Mouse (Mus musculus) yolk sac, embryonic 10.5 days (tissue): ENCODE measurements around the gene Rint1.

ENCODE experiments used
- DNase-seq: peaks from one replicate; pipeline ENCODE4 v3.0.0-alpha.2; 2017; ENCODE audit warnings: low spot score

Rint1 gene

DNA sequence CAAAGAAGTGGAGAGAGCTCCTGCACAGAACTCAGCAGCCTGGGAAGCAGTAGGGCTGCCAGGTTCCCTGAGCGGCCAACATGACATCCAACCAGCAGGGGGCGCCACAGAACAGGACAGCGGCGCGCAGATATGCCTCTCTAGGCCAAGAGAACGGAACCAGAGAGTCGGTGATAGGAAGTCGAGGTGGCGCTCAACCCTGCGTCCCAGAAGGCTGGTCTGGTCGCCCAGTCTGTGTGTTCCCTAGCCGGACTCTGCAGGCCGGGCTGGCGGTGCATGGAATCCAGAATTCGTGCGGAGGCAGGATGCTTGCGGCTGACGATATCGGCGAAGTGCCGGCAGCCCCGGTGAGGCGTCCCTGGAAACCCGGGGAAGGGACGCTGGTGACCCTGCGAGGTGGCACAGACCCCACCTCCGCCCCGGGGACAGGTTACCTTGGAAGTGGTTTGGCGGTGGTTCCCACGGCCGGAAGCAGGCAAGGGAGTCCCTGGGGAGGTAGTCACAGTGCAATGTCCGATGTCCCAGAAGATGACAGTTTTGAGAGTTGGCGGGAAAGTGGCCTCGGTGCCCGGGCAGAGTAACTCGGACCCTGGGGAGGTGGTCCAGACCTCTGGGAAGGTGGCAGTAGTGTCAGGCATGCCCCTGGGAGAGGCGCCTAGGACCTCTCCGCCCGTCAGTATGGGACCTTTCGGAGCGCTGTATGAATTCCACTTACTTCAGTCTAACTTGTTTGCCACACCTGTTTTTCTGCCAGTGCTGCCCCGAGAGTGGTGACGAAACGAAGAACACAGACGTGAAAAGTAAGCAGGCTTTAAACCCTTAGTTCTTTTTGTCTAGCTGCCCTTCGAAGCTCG lies at the start of gene Rint1:
TSS of gene Rint1 (plus strand) at position 176 of the 854 bp plus-strand sequence.
- DNase-seq = peak; percentile 91

DNA sequence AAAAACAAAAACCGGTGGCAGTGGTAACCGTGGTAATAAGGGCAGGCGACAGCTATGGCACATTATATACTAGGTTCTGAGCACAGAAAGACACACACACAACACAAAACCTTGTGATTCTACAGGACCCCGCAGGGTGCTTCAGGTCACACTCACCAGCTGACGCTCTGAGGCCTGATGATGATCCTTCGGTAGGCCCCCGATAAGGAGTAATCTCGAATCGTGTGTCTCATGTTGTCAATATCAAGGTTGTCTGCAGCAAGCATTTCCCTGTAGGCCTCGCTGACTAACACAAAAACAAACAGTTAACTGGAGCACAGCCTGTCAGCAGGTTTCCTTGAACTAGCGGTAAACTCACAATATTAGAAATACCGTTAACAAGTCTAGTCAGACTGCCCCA lies 44.2 kb upstream of the Rint1 start:
- no peak for DNase-seq

DNA sequence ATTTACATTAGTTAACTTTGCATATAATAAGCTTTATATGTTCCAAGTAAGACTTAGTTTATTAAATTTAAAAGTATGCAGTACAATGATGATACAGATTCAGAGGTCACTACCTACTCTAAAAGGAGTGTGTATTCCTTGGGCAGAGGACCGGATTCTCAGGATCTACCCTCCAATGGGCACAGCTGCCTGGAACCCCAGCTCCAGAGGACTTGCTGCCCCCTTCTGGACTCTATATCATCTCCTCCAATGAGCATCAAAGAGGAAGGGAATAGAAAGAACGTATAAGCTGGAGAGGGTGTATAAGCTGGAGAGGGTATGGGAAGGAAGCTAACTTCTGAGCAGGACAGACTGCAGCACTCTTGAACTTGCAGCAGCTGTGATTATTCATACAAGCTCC lies 37.6 kb upstream of the Rint1 start:
- no peak for DNase-seq

DNA sequence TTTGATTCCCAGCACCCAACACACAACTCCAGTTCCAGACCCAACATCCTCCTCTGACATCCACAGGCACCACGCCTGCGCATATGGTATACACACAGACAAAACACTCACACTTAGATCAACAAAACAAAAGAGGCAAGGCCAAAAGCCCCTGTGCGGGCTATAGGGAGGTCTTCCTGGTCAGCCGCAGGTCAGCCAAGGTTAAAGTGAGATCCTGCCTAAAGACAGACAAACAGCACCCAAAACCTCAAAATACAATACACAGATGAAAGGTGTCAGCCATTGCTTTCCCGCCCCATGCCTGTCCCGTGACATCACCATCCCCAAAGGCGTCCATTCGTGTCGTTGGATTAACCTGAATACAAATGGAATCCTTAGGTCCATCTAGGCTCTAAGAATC lies 31.9 kb upstream of the Rint1 start:
- DNase-seq = no peak

DNA sequence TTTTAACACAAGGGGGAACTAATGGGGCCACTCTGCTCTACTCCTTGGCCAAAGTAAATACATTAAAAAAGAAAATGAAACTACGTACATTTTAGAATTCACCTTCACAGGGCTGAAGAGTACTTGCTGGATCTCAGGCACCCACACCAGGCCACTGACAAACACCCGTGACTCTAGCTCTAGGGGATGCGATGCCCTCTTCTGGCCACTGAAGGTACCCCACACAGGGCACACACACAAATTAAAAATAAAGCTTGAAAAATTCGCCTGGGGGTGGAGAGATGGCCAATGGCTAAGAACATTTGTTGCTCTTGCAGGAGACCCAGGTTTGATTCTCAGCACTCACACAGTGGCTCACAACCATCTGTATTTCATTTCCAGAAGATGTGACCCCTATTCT lies 31.1 kb upstream of the Rint1 start:
- DNase-seq = no peak

DNA sequence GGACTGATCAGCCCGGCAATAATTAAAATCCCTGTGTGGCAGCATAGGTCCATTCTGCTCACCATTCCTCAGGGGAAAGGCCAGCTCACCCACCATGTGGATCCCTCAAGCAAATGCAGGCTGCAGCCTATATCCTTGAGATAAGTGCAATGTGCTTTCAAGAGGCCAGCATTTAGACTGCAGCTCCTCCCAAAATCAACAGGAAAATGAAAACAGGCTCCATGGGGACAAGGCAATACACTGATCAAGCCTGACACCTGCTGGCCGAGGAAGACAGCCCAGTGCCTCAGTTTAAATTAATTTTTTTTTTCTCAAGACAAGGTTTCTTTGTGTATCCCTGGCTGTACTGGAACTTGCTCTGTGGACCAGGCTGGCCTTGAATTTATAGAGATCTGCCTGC lies 28.9 kb upstream of the Rint1 start:
- DNase-seq = no peak

DNA sequence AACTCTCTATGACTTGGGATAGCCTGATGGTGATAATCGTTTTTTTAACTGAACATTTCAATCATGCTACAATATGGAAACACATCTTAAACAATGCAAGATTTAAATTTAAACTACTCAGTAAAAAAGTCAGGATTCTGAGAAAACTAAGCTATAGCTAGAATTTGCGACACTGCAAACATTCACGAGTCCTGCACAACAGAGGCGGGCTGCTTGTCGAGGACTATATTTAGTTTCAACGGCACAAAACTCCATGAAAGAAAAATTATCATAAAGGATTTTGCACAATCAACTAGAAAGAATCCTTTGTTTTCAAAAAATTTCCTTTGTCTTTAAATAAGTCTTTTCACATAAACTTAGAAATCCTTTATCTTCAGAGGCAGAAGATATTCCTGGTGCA lies 25.0 kb upstream of the Rint1 start:
- no peak for DNase-seq

DNA sequence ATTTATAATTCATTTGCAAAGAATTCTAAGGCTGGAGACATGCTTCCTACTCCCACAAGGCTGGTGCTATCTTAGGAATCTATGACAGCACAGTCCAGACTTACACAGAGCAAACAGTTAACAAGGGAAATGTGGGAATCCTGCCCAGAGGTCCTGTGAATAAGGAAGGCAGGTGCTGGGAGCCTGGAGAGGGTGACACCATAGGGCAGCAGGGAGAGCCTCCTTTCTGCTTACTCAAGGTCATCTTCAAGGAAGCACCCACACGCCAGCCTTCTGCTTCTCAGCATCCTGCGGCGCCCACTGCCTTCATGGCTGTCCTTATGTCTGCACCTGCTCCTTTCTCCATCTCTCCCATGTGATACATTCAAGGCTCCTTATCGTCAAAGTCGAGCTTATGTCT lies 23.0 kb upstream of the Rint1 start:
- no peak for DNase-seq

DNA sequence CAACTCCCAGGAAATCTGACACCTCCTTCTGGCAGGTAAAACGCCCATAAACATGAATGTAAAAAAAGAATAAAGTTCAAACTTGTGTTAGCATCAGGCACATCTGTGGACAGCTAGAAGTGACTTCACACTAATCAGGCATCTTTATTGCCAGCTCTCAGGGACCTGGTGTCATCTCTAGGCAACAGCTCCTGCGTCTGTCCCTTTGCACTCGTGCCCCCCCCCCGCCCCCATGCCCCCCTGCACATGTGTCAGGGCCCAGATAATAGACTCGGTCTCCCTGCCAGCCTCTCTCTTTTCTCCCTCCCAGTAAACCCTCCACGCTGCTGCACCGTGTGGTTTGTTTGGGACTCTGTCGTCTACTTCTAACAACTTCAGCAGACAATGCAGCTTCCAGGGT lies 16.4 kb upstream of the Rint1 start:
- DNase-seq = no peak

DNA sequence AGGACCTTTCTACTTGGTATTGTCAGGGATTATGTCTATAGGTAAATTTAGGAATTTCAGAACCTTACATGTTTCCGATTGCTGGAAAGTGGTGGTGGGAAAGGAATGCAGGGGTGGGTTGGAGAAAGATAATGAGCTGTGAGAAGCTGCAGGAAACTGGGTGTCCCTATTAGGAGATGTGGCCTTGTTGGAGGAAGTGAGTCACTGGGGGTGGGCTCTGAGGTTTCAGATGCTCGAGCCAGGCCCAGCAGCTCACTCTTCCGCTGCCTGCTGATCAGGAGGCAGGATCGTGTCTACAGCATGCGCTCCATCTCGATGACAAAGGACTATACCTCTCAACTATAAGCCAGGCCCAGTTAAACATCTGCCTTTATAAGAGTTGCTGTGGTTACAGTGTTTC lies 13.3 kb upstream of the Rint1 start:
- no peak for DNase-seq

DNA sequence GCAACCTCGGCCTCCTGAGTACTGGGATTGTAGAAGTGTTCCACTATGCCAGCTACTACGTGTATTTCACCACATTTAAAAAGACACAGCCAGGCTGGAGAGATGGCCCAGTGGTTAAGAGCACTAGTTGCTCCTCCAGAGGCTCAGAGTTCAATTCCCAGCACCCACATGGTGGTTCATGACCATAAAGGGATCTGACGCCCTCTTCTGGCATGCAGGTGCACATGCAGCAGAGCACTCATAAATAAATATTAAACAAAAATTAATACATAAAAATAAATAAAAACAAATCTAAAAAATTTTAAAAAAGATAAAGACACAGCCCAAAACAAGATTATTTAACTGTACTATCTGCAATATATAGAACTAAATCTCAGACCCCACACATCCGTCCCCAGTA lies 7.0 kb upstream of the Rint1 start:
- no peak for DNase-seq

DNA sequence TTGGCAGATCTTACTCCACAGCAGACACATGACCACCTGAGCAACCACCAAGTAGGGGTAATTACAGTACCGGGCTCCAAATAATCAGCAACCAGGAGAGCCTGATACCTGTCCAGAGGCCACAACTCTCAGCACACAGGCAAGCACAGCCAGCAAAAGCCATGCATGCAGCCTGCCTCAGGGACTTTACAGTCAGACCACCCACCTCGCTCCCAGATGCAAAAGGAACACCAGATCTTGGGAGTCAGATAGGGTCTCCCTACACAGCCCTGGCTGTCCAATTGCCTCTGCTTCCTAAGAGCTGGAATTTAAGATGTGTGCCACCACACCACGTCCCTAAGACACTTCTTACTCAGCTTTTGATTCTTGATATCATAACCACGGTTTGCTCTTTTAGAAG lies 6.3 kb upstream of the Rint1 start:
- no peak for DNase-seq

DNA sequence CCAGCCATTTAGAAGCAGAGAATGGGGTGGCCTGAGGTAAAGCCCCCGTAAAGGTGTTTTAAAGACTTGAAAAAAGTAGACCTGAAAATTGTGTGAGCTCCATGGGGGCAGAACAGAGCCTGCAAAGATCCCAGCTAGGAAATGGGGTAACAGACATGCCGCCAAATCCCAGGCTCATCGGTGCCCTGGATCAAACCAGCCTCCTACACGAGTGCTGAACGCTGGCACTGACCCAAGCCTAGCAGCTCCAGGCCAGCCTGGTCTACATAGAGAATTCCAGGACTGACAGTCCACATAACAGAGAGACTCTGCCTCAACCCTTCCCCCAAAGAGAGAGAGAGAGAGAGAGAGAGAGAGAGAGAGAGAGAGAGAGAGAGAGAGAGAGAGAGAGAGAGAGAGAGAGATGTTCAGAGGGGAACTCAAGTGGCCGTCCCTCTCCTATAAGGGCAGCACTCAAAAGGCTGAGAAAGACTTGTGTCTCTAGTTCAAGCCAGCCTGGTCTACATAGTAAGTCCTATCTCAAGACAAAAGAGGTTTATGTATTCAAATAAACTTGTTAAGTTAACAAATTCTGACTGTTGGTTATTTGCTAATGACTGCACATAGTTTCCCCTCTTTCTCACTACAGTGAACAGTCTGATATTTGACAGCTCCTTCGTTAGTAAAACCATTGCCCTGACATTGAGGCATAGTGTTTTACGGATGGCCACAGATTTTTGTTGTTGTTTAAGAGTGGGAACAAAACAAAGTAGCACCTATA lies 5.3 kb upstream of the Rint1 start:
- no peak for DNase-seq

DNA sequence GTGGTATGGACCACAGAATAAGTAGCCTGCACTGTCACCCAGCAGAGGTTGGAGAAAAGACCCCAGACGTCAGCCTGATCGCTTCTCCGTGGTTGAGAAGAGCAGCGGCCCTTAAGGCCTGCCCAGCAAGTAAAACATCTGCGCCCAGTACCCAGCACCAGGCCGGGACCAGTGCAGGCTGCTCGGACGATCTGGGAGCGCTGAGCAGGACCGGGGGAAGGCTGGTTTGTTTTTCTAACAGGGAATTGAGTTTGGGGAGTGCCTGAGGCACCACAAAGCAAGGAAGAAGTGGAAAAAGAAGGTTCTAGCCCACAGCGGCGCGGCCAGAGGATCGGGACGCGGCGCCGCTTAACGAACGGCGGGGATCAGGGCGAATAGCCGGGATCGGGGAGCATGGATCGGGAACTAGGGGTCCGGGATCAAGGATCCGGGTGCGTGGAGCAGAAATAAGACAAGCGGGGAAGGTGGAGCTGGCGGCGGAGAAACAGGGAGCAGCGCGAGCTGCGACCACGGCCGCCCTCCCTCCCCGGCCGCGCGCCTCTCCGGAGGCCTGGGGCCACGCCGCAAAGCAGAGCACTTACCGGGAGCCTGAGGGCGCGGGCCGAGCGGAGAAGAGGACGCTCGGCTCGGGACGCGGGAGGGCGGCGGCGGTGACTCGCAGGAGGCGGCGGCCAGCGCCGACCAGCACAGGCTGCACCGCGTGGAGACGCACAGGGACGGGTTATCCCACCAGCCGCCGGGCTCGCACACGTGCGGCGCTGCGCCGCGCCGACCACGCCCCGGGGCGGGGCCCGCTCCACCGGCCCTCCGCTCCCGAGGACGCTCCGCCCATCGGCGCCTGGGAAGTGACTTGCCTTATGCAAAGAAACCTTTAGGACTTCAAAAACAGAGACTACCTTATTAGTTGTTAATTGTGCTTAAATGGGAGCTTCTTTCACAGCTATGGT lies 4.3 kb upstream of the Rint1 start, which contains the start of gene Pus7:
TSS of gene Pus7 (minus strand) at position 781 of the 947 bp plus-strand sequence.
- peak; percentile 84 for DNase-seq

DNA sequence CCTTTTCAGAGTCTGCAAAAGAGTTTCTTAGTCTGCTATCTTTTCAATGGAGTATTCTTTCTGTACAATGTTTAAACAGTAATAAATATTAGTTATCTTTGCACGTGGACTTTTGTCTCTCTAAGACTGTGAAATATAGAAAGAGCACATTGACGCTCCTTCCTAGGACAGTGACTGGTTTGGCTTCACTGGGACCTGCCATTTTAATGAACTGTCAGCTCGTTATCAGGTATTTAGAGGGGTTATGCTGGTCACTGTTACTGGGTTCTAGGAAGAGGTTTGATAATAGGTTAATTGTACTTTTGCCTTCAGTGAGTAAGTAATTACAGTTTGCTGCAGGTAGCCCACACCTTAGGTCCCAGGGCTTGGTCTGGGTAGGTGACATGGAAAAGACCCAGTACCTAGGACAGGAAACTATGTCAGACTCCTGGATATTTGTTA lies 899 bp downstream of the Rint1 start:
- DNase-seq = no peak

DNA sequence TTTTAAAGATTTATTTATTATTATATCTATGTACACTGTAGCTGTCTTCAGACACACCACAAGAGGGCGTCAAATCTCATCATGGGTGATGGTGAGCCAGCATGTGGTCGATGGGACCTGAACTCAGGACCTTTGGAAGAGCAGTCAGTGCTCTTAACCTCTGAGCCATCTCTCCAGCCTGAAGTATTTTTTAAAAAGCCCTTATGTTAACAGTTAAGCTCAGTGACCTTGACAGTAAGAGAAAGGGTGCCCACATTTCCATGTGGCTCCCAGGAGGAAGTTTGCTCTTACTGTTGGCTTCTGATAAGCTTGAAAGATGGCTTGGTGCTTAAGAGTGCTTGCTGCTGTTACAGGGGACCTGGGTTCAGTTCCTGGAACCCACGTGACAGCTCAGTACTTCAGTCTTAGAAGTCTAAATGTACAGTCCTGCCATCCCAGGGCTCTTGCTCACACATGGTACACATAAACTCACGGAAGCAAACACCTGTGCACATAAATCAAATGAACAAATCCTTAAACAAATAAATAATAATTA lies 1.6 kb downstream of the Rint1 start:
- DNase-seq = no peak

DNA sequence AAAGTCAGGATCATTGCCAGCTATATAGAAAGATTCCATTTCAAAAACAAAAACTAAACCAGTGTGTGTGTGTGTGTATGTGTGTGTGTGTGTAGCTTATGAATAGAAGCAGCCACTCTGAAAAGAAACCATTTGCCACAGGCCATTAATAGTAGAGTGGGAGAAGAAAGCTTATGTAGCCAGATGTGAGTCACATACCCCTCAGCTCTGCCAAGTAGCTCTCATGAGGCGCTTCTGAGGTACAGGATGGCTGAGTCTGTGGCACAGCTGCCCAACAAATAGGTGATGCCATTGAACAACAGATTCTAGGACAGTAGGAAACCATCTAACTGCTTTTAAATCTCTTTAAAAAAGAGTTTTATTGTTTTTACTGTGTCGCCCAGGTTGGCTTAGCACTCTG lies 5.2 kb downstream of the Rint1 start:
- DNase-seq = no peak

DNA sequence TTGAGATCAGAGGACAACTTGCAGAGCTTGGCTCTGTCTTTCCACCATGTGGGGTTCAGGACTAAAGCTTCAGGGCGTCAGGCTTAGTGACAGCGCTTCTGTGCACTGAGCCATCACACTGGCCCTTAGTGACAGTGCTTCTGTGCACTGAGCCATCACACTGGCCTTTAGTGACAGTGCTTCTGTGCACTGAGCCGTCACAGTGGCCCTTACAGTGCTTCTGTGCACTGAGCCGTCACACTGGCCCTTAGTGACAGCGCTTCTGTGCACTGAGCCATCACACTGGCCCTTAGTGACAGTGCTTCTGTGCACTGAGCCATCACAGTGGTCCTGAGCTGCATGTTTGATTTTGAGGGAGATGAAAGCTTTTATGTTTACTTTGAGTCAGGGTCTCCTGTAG lies 27.3 kb downstream of the Rint1 start:
- DNase-seq = no peak

DNA sequence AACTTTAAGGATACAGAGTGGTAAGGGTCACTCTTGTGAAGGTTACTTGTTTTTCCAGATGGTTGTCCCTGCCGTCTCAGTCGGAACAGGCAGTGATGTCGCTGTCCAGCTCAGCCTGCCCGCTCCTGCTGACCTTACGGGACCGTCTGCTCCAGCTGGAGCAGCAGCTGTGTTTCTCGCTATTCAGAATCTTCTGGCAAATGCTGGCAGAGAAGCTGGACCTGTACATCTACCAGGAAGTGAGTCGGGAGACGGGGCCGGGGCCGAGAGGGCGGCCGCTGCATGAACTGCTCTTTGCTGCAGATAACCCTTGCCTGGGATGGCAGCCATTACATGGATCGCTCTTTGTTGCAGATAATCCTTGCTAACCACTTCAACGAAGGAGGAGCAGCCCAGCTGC lies 29.2 kb downstream of the Rint1 start:
- DNase-seq = no peak

DNA sequence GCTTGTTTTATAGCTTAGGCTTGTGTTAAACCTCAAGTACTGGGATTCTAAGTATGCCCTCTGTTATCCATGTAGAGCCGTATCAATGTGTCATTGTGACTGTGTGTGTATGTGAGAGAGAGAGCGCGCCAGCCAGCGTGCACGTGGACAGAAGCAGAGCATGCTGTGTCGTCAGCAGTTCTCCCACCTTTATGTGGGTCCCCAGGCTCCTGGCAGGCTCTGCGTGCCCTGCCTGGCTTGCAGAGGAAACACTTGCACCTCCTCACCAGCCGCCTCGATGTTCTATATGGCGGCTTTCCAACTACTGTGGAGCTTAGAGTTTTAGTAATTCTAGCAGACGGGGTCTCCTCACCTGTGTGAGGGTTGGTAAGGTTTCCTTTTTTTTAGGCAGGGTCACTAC lies 34.8 kb downstream of the Rint1 start:
- DNase-seq = no peak

DNA sequence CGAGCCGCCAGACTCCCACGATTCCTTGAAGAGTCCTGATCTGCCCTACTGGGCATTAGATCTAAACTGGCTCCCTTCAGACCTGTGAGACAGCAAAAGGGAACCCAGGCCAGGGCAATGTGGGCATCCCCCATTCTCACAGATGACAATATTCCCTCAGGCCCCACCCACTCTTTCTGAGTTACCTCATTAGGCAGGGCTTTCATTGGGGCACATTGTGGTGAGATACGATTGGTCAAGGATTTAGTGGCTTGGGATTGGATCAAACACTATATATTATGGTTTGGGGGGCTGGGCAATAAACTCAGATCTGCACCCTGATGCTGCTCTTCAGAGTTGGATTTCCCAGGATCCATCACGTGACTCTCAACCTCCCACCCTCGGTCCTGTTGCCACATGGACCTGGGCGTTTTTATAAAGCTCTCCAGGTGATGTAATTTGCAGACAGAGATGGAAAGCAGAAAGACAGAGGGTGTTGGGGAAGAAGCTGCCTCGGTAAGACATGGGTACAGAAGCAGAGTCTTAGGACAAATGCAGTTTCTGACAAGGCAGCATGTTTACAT lies 36.7 kb downstream of the Rint1 start:
- DNase-seq = no peak
